Mouse (Mus musculus) G1E (cell line): Measurements from ENCODE around the gene Cep41.

Experiments
- CTCF ChIP-seq: IDR thresholded peaks from 2 replicates; pipeline ENCODE4 v1.5.1; 2012; ENCODE audit warnings: low read depth, low read length, inconsistent platforms, mixed read lengths
- GATA1 ChIP-seq: IDR thresholded peaks from 2 replicates; pipeline ENCODE4 v1.6.1; 2012; ENCODE audit warnings: borderline replicate concordance, low read length, inconsistent platforms, mixed read lengths
- GATA2 ChIP-seq: IDR thresholded peaks from 2 replicates; pipeline ENCODE4 v1.6.1; 2012; ENCODE audit warnings: low read depth, low read length, inconsistent platforms, borderline replicate concordance
- TAL1 ChIP-seq: conservative IDR thresholded peaks from 2 replicates; pipeline ENCODE4 v1.6.1; 2012; ENCODE audit warnings: low read depth, low read length, inconsistent platforms, mixed read lengths

GRCm38 (mm10) chr6:30635361-30635862, 58.1 kb downstream of the Cep41 start:
- TF ChIP-seq CTCF (no peak), TAL1 (no peak), GATA1 (no peak), GATA2 (no peak)
